Mouse (Mus musculus) intestine, embryonic 15.5 days (tissue): ENCODE measurements around the gene Cyp2c29. TPM values are rescaled to one million over a fixed set of nuclear protein-coding genes. Genes with fewer than 3 reads are reported as not detected.
"Not testable (repeated sequence)": the region's sequence is repeated elsewhere in the genome, so short reads cannot be mapped to it uniquely, and the experiment has no call there.

Experiments used
- ATAC-seq: fragments of 200-750 bp; cut with Nextera tagmentation; 2 replicates; pipeline ENCODE4 v1.8.0; 2017; ENCODE audit warnings: moderate TSS enrichment, moderate library complexity
- H3K27ac ChIP-seq: fragments of 300-500 bp; sonication (generic); 2 replicates; pipeline ENCODE4 v1.5.1; 2015; ENCODE audit warnings: mild to moderate bottlenecking, inconsistent platforms
- H3K27me3 ChIP-seq: fragments of 300-500 bp; sonication (generic); replicated peaks from 2 replicates; pipeline ENCODE4 v1.6.1; 2015; ENCODE audit warnings: inconsistent platforms
- H3K36me3 ChIP-seq: fragments of 300-500 bp; sonication (generic); 2 replicates; pipeline ENCODE4 v1.6.1; 2015; ENCODE audit warnings: inconsistent platforms
- H3K4me1 ChIP-seq: fragments of 300-500 bp; sonication (generic); replicated peaks from 2 replicates; pipeline ENCODE4 v1.6.1; 2015; ENCODE audit warnings: inconsistent platforms
- H3K4me2 ChIP-seq: fragments of 300-500 bp; sonication (generic); replicated peaks from 2 replicates; pipeline ENCODE4 v1.6.1; 2015; ENCODE audit warnings: mild to moderate bottlenecking, inconsistent platforms
- H3K4me3 ChIP-seq: fragments of 300-500 bp; sonication (generic); replicated peaks from 2 replicates; pipeline ENCODE4 v1.5.1; 2015; ENCODE audit warnings: inconsistent platforms
- H3K9ac ChIP-seq: fragments of 300-500 bp; sonication (generic); 2 replicates; pipeline ENCODE4 v1.6.1; 2015; ENCODE audit warnings: inconsistent platforms
- H3K9me3 ChIP-seq: fragments of 300-500 bp; sonication (generic); 2 replicates; pipeline ENCODE4 v1.6.1; 2016; ENCODE audit warnings: inconsistent platforms
- WGBS: fragments of 180-500 bp; shearing (Covaris S2); methylation state at CpG from one replicate; pipeline ENCODE4 v1.1.7; 2015; 5-methylcytosine and 5-hydroxymethylcytosine counted together
- polyA plus RNA-seq: library from polyadenylated mRNA; unstranded; fragments of >200 nt; fragmentation: Nextera tagmentation; extraction: Ambion mirVana; gene quantifications from 2 replicates; pipeline ENCODE4 v1.2.1, GENCODE M21; 2015

The Cyp2c29 gene
- polyA plus RNA-seq = not detected in 2 replicates

DNA sequence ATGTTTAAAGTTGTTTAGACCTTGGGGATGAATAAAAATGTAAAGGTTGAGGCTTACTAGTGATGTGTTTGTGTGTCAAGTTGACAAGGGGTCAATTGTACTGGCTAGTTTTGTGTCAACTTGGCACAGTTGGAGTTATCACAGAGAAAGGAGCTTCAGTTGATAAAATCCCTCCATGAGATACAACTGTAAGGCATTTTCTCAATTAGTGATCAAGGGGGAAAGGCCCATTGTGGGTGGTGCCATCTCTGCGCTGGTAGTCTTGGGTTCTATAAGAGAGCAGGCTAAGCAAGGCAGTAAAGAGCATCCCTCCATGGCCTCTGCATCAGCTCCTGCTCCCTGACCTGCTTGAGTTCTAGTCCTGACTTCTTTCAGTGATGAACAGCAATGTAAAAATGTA lies at the start of gene Cyp2c29:
Cyp2c29 (plus strand) TSS at position 301 of the 400 bp plus-strand sequence.
- not testable (repeated sequence) for ATAC-seq, H3K4me2 ChIP-seq, H3K27me3 ChIP-seq, H3K36me3 ChIP-seq, H3K9ac ChIP-seq, H3K4me1 ChIP-seq, H3K9me3 ChIP-seq, H3K27ac ChIP-seq, H3K4me3 ChIP-seq
- WGBS = no CpG with 5 or more reads among the region's 1 CpGs

DNA sequence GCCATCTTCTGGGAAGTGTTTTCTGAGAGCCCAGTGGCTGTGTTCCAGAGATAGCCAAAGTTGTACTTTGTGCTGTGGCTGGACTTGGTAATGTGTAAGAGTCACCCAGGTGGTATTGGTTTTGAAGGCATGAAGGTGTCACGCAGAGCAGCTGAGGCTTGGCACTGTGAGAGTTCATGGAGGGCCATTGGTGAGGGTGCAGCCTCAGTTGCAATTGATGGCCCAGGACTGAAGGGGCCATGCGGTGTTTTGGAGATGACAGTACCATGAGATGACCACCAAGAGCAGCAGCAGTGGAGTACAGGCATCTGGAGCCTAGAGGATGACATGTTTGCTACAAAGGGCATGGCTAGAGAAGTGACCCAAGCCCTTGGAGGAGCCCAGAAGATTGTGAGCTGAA lies 2.2 kb upstream of the Cyp2c29 start:
- not testable (repeated sequence) for H3K27me3 ChIP-seq, H3K4me1 ChIP-seq, ATAC-seq, H3K4me3 ChIP-seq, H3K9me3 ChIP-seq, H3K9ac ChIP-seq, H3K4me2 ChIP-seq, H3K27ac ChIP-seq, H3K36me3 ChIP-seq
- 76% methylated on average over 2 of the region's 2 CpGs for WGBS

DNA sequence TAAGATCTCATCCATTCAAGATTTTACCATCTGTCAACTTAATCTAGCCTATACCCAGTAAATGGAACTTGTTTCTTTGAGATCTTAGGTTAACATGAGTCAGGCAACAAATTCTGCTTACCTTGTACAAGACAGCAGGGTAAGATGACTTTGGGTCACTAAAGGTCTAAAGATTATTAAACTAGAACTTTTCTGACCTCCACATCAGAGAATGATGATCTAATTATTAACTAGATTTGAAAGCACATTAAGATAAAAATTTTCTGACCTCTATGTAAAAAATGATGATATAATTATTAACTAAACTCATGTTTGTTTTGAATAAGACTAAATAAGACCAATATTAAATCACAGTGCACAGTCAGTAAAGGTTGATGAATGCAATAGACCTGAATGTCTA lies 13.6 kb downstream of the Cyp2c29 start:
- ATAC-seq = no peak
- Histone ChIP-seq H3K4me1 (no peaks in the 10 kb centered on the region), H3K9me3 (no peaks in the 10 kb centered on the region), H3K27me3 (no peaks in the 10 kb centered on the region), H3K36me3 (no peaks in the 10 kb centered on the region), H3K4me2 (no peak overlapping the region), H3K4me3 (no peak overlapping the region), H3K9ac (no peak overlapping the region), H3K27ac (no peak overlapping the region)

DNA sequence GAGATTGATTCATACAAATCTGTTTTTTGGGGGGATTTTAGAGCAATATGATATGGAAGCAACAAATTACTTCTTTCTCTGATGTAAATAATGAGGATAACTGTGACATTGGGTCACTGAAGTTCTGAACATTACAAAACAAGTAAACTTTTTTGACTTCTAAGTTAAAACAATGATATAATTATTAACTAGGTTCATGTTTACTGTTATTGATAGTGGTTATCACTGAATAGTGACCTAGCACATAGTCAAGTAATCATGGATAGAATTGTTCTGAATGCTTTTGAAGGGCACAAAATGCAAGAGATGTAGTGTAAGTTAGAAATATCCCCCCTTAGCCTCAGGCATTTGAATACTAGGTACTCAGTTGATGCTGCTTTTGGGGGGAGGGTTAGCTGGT lies 16.4 kb downstream of the Cyp2c29 start:
- Histone ChIP-seq H3K9me3 (no peaks in the 10 kb centered on the region), H3K36me3 (no peaks in the 10 kb centered on the region), H3K4me1 (no peaks in the 10 kb centered on the region), H3K4me2 (no peak overlapping the region), H3K4me3 (no peak overlapping the region), H3K9ac (no peak overlapping the region), H3K27ac (no peak overlapping the region), H3K27me3 (no peaks in the 10 kb centered on the region)
- no peak for ATAC-seq

DNA sequence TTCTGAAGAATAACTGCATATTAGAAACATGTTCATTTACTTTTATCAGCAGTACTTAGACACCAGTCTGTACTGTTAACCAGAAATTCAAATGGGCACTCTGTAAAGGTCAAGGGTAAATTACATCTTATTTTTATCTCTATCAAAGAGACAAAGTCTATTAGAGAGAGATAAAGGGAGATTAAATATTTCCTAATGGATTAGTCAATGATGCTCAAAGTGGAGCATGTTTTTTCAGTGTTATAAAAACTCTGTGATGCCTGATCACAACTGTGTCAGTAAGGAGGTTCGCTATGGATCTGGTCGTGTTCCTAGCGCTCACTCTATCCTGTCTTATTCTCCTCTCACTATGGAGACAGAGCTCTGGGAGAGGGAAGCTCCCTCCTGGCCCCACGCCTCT lies 17.6 kb downstream of the Cyp2c29 start:
- H3K36me3 ChIP-seq = no peaks in the 10 kb centered on the region
- no peaks in the 10 kb centered on the region for H3K4me1 ChIP-seq
- WGBS = 87% methylated on average over 4 of the region's 4 CpGs
- H3K27me3 ChIP-seq = no peaks in the 10 kb centered on the region
- no peak for ATAC-seq
- no peak overlapping the region for H3K4me3 ChIP-seq
- no peak overlapping the region for H3K4me2 ChIP-seq
- H3K9me3 ChIP-seq = no peaks in the 10 kb centered on the region
- no peak overlapping the region for H3K27ac ChIP-seq
- no peak overlapping the region for H3K9ac ChIP-seq

DNA sequence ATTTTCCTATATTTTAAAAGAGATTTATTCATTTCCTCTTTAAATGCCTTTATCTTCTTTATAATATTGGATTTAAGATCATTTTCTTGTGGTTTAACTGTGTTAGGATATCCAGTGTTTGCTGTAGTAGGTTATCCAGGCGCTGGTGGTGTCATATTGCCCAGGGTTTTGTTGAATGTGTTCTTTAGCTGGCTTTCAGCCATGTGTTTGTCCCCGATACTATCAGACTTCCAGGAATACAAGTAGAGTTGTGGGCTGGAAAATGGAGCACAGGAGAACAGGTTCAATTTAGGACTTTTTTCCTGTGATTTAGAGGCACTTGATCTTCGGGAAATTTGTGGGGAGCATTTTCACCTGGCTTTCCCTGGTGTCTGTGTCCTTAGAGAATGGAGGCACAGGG lies 19.8 kb downstream of the Cyp2c29 start:
- 67% methylated on average over 3 of the region's 3 CpGs for WGBS
- H3K27me3 ChIP-seq = no peaks in the 10 kb centered on the region
- no peaks in the 10 kb centered on the region for H3K4me1 ChIP-seq
- H3K27ac ChIP-seq = no peak overlapping the region
- no peaks in the 10 kb centered on the region for H3K9me3 ChIP-seq
- H3K9ac ChIP-seq = no peak overlapping the region
- no peak for ATAC-seq
- no peak overlapping the region for H3K4me2 ChIP-seq
- no peak overlapping the region for H3K4me3 ChIP-seq
- no peaks in the 10 kb centered on the region for H3K36me3 ChIP-seq

Other genes with a start within 250 kb of the Cyp2c29 start
- 10.3 and 10.9 TPM in 2 replicates for gene Cyp2c65, start 208.4 kb upstream of the Cyp2c29 start, polyA plus RNA-seq
- 0.96 and 1.0 TPM in 2 replicates for gene Cyp2c66, start 155.5 kb upstream of the Cyp2c29 start, polyA plus RNA-seq
- not detected in 2 replicates for gene Cyp2c38, start 193.7 kb downstream of the Cyp2c29 start, polyA plus RNA-seq
- gene Cyp2c39, start 241.5 kb downstream of the Cyp2c29 start, polyA plus RNA-seq = not detected in 2 replicates